Mouse (Mus musculus): ENCODE data around the gene Cyp4a12a.
"Not testable (repeated sequence)": the region's sequence is repeated elsewhere in the genome, so short reads cannot be mapped to it uniquely, and the experiment has no call there.

DNA sequence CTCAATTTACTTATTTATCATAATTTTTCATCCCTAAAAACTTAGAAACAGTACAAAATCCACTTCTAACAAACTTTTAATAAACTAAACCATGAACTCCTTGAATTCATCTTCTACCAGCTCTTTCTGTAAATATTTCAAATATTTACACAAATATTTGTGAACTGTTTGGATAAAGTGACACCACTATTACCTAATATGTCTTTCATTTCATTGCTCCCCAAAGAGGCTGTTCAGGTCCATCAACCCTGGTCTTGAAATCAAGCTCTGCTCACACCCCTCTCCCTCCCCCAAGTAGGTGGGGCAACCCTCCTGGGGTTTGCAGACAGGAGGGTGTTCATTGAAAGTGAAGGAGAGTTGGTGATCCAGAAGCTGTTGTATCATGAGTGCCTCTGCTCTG lies at the start of gene Cyp4a12a:
- TF ChIP-seq CTCF (conservative IDR thresholded peaks at IDR 0.05; ENCODE audit: low read length); NANOG (IDR thresholded peaks at IDR 0.05; ENCODE audit: borderline replicate concordance, low read length): not testable (repeated sequence)
